Mouse (Mus musculus) ES-E14 (cell line): ENCODE measurements around the gene Cox5b. TPM values are rescaled to one million over a fixed set of nuclear protein-coding genes. Genes with fewer than 3 reads are reported as not detected.

Experiments used
- DNase-seq: peaks from one replicate; pipeline ENCODE4 v3.0.0-alpha.2; 2013; ENCODE audit warnings: low read depth, low spot score
- H3K27ac ChIP-seq: 2 replicates; pipeline ENCODE4 v1.5.1; 2012; ENCODE audit warnings: low read depth, mild to moderate bottlenecking, low read length, moderate library complexity, mixed read lengths; ENCODE audit not compliant: poor library complexity, insufficient read depth, severe bottlenecking
- H3K36me3 ChIP-seq: 2 replicates; pipeline ENCODE4 v1.6.1; 2012; ENCODE audit warnings: mild to moderate bottlenecking, low read length, moderate library complexity, mixed read lengths; ENCODE audit not compliant: control insufficient read depth, poor library complexity, insufficient read depth, severe bottlenecking
- H3K4me1 ChIP-seq, 2 experiments: fragments of 150-350 bp in 1 of 2; sonication (generic) in 1 of 2; 2 replicates each; pipeline ENCODE4 v1.6.1; 2012; ENCODE audit warnings: low read length in 2 of 2, mild to moderate bottlenecking in 1 of 2, mixed read lengths in 1 of 2; ENCODE audit not compliant: control insufficient read depth in 2 of 2, insufficient read depth in 2 of 2, poor library complexity in 1 of 2
- H3K4me3 ChIP-seq, 2 experiments: fragments of 150-350 bp in 1 of 2; sonication (generic) in 1 of 2; 2 replicates each; pipeline ENCODE4 v1.5.1; 2012; ENCODE audit warnings: low read length in 2 of 2, low read depth in 1 of 2, mild to moderate bottlenecking in 1 of 2, mixed read lengths in 1 of 2; ENCODE audit not compliant: insufficient read depth in 1 of 2, poor library complexity in 1 of 2, severe bottlenecking in 1 of 2
- H3K9ac ChIP-seq: 2 replicates; pipeline ENCODE4 v1.6.1; 2012; ENCODE audit warnings: low read depth, mild to moderate bottlenecking, low read length, mixed read lengths; ENCODE audit not compliant: poor library complexity, insufficient read depth, severe bottlenecking
- H3K9me3 ChIP-seq: fragments of 150-350 bp; sonication (generic); 2 replicates; pipeline ENCODE4 v1.6.1; 2012; ENCODE audit warnings: low read depth, mild to moderate bottlenecking, low read length; ENCODE audit not compliant: control insufficient read depth, insufficient read depth
- CHD2 ChIP-seq: IDR thresholded peaks from 2 replicates; pipeline ENCODE4 v1.6.1; 2014; ENCODE audit warnings: mild to moderate bottlenecking, low read depth, low read length, inconsistent platforms
- HCFC1 ChIP-seq: IDR thresholded peaks from 2 replicates; pipeline ENCODE4 v1.6.1; 2012; ENCODE audit warnings: low read length, inconsistent platforms, borderline replicate concordance; ENCODE audit not compliant: insufficient read depth
- MAFK ChIP-seq: IDR thresholded peaks from 2 replicates; pipeline ENCODE4 v1.6.1; 2014; ENCODE audit warnings: mild to moderate bottlenecking, low read depth, low read length, inconsistent platforms; ENCODE audit not compliant: insufficient read depth
- ZC3H11A ChIP-seq: IDR thresholded peaks from 2 replicates; pipeline ENCODE4 v1.6.1; 2012; ENCODE audit warnings: low read depth, mild to moderate bottlenecking, inconsistent platforms, low read length, borderline replicate concordance
- ZNF384 ChIP-seq: IDR thresholded peaks from 2 replicates; pipeline ENCODE4 v1.6.1; 2012; ENCODE audit warnings: low read depth, low read length, inconsistent platforms
- in situ Hi-C, 2 experiments: fragments of 600-800 bp; cut with MboI; formaldehyde crosslinking; loops; one replicate each; pipeline ENCODE4 v1.15.1; 2025; ENCODE audit warnings: low sequenced_read_pairs in 2 of 2, inconsistent platforms in 1 of 2; ENCODE audit not compliant: unreplicated experiment in 2 of 2
- total RNA-seq: library from RNA; depleted of rRNA; stranded (reverse); fragments of 300-350 nt; gene quantifications from 2 replicates; pipeline ENCODE4 v1.2.3, GENCODE M21; 2012

The Cox5b gene
- total RNA-seq, 1 experiment: 598 TPM

DNA sequence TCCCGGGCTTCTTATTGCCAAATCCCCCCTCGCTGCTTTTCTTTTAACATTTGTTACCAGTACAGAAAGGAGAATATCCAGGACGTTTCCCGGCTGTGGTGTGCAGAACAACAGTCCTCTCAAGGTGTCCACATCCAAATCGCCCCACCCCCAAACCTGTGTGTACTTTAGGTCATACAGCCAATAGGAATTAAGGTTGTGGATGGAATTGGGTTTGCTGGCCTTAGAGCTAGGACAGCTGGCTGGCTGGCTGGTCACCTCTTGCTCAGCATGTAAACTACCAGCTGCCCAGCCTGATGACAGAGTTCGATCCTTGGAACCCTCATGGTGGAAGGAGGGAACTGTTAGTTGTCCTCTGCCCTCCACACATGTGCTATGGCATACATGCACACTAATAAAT, 3.6 kb downstream of the Cox5b start:
- no peak for DNase-seq
- Histone ChIP-seq H3K9ac (no peak overlapping the region), H3K9me3 (no peaks in the 10 kb centered on the region), H3K27ac (no peak overlapping the region), H3K4me1 (peaks cover 0 to 6% of the 10 kb centered on the region in 2 experiments; a peak in 1 of 4 replicates), H3K4me3 (no peak overlapping the region), H3K36me3 (peaks cover 15% of the 10 kb centered on the region)
- in situ Hi-C loops: no loop called here
- no peak for TF ChIP-seq MAFK
- no peak for TF ChIP-seq ZC3H11A
- TF ChIP-seq HCFC1: no peak
- TF ChIP-seq ZNF384: no peak
- no peak for TF ChIP-seq CHD2

DNA sequence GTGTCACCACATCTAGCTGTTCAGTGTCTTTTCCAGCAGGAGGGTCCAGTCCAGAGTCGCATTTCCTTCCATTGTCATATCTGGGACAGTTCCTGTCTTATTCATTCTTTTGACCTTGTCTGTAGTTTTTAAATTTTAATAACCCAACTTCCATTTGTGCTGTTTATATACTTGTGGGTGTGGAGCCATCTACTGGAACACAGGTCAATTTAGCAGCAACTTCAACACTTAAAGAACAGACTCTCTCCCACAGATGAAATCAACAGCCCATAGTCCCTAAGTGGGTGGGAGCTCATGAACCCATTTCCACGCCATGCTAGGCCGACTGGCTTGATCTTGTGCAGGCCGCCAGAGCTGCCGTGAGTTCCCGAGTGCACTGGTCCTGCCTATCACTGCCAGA, 5.2 kb downstream of the Cox5b start:
- DNase-seq: no peak
- H3K4me1 ChIP-seq: 0 out of 4 replicates have a peak, but pooled peaks cover 0 to 5% of the 10 kb centered on the region in 2 experiments
- H3K9me3 ChIP-seq: no peaks in the 10 kb centered on the region
- no peak for TF ChIP-seq HCFC1
- no peak for TF ChIP-seq ZNF384
- TF ChIP-seq MAFK: no peak
- no peak for TF ChIP-seq ZC3H11A
- TF ChIP-seq CHD2: no peak
- in situ Hi-C loops: no loop called here
- no peak overlapping the region for H3K27ac ChIP-seq
- H3K9ac ChIP-seq: no peak overlapping the region
- peaks cover 30% of the 10 kb centered on the region for H3K36me3 ChIP-seq
- no peak overlapping the region for H3K4me3 ChIP-seq

DNA sequence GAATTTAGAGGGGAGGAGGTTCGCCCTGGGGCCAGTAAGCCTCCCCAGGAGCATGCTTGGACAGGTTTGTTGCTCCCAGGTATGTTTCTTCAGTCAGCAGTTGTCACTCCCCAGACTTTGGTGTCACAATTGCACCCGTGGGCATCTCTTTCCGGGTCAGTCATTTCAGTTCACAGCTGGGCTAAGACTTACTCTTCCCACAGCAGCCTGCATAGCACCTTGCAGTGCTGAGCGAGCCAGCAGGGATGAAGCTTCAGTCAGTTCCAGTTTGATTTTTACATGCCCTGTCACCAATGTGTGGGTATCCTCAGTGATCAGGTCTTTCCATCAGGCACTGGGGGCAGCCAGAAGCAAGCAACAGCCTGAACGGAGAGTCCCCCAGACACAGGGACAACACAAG, 5.8 kb downstream of the Cox5b start:
- no peaks in the 10 kb centered on the region for H3K9me3 ChIP-seq
- 0 out of 4 replicates have a peak, but pooled peaks cover 0 to 5% of the 10 kb centered on the region in 2 experiments for H3K4me1 ChIP-seq
- in situ Hi-C loops: no loop called here
- no peak for DNase-seq
- TF ChIP-seq MAFK (no peak), HCFC1 (no peak)
- peaks cover 35% of the 10 kb centered on the region for H3K36me3 ChIP-seq
- H3K4me3 ChIP-seq: no peak overlapping the region
- no peak overlapping the region for H3K9ac ChIP-seq
- H3K27ac ChIP-seq: no peak overlapping the region

DNA sequence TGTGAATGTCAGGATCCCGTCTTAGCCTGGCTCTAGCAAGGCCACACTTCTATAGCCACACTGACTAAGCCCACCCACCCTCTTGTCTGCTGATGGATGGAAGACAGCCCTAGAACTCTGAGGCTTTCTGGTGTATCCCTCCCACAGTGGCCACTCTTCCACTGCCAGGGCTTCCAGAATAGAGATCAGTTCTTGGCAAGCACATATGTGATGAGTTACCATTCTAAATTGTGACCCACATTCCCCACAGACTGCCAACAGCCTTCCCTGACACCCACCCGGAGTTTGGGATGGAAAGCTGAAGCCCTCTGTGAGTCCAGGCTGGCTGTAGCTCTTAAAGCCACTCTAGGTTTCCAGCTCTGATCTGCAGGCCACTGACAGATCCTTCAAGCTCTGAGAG, 15.9 kb downstream of the Cox5b start:
- Histone ChIP-seq H3K9ac (0 out of 2 replicates have a peak overlapping the region, but pooled peaks have one; percentile 5), H3K27ac (peak overlapping the region; percentile 48; the same call in 1 of the 2 replicates), H3K9me3 (no peaks in the 10 kb centered on the region), H3K36me3 (peaks cover 39% of the 10 kb centered on the region), H3K4me1 (peaks cover 10 to 17% of the 10 kb centered on the region in 2 experiments), H3K4me3 (no peak overlapping the region)
- in situ Hi-C loops: no loop called here
- no peak for DNase-seq
- TF ChIP-seq ZC3H11A: no peak
- TF ChIP-seq HCFC1: no peak
- TF ChIP-seq ZNF384: no peak
- no peak for TF ChIP-seq CHD2
- no peak for TF ChIP-seq MAFK

DNA sequence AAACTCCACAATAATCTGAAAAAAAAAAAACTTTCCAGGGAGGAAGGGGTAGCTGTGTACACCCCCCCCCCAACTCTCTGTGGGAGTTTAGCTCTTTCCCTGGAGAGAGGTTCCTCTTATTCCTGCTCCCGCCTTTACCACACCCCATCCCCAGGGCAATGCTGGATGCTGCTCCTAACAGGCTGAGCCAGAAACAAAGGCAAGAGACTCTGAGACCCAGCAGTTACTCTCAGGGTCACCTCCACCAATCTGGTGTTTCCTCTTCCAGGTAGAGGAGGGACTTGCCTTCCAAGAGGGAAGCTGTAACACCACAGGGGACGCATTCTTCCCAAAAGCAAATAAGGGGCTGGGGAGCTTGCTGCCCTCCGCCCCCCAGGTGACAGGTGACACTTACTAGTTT, 16.5 kb downstream of the Cox5b start:
- TF ChIP-seq ZC3H11A: no peak
- TF ChIP-seq CHD2: no peak
- TF ChIP-seq MAFK: no peak
- no peak for TF ChIP-seq HCFC1
- no peak for TF ChIP-seq ZNF384
- no peak overlapping the region; the same call in 1 of the 2 replicates for H3K27ac ChIP-seq
- peaks cover 33% of the 10 kb centered on the region for H3K36me3 ChIP-seq
- peaks cover 10 to 17% of the 10 kb centered on the region in 2 experiments for H3K4me1 ChIP-seq
- H3K9ac ChIP-seq: peak overlapping the region; percentile 8; the same call in 1 of the 2 replicates
- in situ Hi-C loops: no loop called here
- peak; percentile 72 for DNase-seq
- 0 out of 4 replicates have a peak overlapping the region, but pooled peaks of 1 of the 2 experiments have one; percentile 92 for H3K4me3 ChIP-seq
- no peaks in the 10 kb centered on the region for H3K9me3 ChIP-seq
